Mouse (Mus musculus) telencephalon, adult 2 months (tissue): ENCODE data around the gene Cavin3.
"Not testable (repeated sequence)": the region's sequence is repeated elsewhere in the genome, so short reads cannot be mapped to it uniquely, and the experiment has no call there.

Source experiments
- DNase-seq: peaks from one replicate; pipeline ENCODE4 v3.0.0-alpha.2; 2011; ENCODE audit warnings: low read depth, low spot score

The Cavin3 gene

DNA sequence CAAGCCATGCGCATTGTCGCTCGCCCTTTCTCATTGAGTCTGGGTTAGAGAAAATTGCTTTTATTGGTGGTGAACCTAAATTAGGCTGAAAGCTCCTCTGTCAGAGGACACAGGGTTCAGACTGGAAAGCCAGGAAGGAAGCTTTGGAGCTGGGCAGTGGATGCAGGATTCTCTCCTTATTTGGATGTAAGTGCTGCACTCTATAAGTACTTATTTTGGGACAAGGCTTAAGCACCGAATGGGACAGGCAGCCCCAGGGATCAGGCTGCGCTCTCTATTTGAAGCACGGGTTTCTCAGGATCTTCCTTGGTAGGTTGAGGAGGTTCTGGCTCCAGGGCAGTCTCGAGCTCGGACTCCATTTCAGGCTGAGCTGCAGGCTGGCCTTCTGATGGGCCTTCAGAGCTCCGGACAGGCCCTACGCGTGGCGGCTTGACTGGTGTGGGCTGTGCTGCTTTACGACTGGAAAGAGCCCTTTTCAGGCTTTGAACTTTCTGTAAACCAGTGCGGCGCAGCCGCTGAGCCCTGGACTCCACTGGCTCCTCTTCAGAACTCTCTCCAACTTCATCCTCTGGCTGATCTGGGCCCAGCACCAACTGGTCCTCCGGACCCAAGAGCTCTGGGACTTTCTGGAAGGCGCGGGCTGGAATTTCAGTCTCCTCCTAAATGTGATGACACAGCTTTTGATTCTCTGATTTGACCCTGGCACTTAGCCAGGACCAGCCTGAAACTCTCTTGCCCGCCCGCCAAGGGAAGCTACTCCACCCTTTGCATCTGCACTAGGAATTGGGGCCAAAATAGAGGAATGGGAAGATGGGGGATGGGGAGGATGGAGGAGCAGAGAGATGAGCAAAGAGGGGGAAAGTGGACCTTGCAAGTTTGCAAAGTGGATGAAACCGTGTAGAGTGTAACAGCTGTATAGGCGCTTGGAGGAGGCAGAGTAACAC, 1.3 kb downstream of the Cavin3 start:
- no peak for DNase-seq

DNA sequence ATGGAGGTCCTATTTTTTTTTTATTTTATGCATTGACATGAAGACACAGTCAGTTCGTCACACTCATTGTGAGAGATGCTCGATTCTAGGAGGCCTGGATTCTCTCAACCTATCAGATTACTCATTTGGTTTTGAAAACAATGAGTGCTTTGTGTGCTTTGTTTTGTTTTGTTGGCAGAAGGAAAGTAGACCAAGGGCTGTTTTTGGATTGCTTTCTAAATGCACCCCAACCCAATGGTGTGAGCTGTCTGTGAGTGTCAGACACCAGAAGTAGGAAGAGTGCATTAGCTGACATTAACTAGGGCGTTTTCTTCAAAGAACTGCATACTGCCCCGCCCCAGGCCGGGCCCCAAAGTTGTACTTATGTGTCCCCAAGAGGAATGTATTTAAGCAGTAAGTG, 2.0 kb downstream of the Cavin3 start:
- DNase-seq = no peak

DNA sequence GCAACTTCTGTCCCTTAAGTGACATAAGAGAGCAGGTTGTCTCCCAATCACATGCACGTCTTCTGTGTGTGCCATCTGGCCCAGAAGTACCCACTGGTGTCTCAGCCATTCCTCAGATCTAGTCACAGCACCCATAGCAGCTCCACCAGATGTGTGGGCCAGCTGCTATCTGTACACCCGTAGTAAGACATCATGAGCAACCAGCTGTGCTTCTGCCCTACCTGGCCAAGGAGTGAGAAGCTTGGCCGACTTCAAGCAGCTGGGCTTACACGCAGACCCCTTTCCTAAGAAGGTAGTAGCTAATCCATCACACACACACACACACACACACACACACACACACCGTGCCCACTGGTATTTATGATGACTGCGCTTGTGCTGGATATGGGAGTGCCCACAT, 2.9 kb downstream of the Cavin3 start:
- DNase-seq = no peak

DNA sequence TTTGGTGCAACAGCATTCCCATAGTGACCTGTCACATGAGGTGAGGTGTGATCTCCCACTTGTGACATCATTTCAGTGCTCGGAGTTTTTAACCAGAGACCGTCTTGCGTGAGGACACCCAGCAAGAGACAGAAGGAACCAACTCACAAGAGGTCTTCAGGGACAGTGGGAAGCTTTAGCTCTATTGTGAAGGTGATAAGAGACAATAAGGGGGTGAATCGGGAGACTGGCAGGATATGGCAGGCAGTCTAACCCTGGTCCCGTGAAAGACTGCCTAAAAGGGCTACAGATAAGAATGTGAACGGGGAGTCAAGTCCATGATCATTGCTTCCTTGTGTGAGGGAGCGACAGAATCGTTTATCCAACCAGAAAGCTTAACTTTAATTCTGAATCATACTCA, 3.8 kb downstream of the Cavin3 start:
- no peak for DNase-seq

DNA sequence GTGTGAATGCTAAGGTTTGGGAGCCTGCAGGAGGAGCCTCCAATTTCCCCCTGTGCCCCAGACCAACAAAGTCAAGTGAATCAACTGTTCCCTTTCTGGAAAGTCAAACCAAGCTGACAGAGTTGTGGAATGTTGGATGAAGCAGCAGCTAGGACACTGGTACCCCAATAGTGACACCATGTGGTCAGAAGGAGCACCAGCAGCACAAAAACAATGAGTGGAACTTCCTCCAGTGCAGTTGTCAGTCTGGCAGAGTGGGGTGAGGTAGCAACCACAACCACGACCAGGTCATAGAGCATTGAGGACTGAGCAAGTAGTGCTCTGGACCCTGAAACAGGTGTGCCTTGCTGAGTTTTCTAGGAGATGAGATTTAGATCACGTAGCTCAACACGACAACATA, 4.3 kb downstream of the Cavin3 start:
- no peak for DNase-seq

DNA sequence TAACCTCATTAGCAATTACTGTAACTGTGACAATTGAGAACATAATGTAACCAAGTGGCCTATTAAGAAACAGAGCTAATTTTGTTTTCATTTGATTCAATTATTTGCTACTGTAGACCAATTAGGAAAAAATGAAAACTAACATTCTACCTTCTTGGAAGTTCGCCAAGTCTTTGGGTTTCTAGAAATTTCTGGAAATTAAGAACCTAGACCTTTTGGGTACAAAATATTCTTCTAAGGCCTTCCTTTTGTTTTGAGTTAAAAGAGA, 4.7 kb downstream of the Cavin3 start:
- no peak for DNase-seq

DNA sequence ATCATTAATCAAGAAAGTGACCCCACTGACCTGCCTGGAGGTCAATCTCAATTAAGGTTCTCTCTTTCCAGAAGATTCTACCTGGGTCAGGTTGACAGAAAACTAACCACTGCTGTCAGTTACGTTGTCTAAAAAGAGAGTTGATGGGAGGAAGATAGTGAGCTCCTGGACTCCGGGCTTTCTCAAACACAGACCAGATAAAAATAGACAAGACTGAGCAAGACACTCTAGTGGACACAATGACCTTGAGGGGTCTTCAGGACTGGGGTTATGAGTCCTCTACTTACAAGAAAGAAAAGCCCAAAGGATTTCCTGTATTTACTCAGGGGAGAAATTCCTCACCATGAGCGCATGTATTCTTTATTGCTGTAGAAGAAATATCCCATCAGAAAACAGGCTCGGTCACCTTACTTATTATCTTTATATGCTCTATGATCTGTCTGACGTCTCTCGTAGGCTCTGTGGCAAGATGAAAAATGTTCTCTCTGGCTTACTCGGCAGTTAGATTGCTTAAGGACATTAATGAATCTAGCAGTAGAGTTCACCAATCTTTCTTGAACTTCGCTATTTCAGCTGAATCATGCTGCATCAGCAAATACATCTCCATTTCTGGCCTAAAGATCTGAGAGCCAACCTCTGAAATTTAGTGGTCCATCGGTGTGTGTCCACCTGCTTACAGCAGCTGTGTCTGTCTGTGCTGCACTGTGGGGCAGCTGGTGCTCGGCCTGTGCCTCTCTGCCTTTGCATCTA, 5.2 kb downstream of the Cavin3 start:
- no peak for DNase-seq

DNA sequence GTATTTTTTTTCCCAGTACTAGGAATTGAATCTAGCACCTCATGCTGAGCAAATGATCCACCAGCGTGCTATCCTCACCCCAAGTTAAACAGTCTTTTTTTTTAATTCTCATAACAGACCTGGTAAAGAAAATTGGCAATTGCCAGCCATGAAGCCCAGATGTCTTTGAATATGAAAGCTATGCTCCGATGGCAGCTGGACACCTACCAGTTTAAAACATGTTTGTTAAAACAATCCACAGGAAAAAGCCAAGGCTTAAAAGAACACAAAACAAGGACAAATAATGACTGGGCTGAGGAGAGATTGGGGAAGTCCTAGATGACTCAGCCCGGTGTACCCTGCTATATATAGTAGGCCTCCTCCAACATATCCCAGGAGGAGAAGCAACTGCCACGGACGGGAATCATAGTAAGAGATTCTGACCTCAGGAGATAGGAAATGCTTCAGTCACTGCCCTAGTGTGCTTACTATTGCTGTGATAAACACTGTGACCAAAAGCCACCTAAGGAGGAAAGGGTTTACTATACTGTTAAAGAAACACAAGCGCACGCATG, 6.6 kb downstream of the Cavin3 start:
- no peak for DNase-seq

DNA sequence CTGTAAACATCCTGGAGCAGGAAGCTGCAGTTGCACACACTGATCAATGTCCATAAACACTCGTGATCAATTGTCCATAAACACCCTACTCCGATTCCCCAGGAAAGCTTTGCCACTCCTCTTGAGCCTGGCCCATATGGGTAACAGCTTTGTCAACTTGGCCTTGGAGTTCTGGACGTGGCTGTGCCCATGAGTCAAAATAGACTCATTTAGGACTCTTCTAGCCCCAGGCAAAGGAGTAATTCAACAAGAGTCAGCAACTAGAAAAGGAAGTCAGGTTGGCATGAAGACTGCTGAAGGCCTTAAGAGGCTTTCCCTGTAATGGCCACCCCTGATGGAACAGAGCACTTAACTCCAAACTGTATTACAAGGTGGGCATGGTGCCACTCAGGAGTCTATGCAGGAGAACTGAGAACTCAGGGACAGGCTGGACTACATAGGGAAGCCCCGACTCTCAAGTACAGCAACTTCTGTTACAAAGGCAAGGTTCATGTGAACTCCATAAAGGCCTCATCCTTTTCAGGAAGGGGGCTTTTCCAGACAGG, 7.3 kb downstream of the Cavin3 start:
- no peak for DNase-seq

DNA sequence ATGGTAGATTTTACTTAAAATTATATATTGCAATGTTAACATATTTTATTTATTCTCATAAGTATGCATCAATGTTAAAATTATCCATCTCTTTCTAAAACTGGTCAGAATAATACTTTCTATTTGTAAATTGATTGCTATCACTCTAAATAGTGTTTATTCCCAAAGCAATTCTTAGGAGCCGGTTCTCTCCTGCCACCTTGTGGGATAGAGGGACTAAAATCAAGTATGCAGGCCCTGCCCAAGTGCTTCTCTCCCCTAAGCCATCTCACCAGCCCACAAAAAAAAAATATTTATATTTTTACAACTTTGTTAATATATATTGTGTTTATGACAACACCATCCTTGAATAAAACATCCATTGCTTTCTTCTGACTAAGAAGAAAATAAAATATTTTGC, 9.5 kb downstream of the Cavin3 start:
- DNase-seq = no peak

DNA sequence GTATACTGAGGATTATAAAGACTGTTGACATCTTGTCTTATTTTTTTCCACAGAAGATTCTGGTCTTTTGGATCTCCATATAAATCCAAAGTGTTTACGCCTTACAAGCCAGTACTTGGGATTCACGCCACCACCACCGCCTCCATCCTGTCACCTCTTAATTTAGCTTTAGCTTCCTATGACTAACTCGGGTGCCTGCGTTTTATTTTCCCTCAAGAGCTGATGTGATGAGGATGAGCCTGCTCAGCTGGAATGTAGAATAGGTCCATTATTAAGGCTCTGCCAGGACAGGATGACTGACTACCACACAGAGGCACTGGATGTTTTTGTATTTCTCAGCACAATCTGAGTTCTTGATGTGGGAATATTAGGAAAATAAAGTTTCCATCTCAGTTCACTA, 16.6 kb downstream of the Cavin3 start:
- peak; percentile 93 for DNase-seq

DNA sequence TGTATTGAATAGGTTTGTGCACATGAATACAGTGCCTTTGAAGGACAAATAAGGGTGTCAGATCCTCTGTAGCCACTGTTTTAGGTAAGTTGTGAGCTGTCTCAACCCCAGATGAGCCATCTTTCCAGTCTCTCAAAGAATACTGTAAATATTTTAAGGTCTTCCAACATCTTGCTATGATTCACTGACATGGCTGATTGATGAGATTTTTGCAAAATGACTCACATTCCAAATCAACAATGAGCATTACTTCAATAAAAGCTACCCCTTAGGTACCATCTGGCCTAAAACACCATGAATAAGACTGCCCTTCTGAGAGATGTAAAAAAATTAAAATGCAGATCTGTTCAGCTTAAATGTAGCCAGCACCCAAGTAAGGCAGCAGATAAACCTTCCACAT, 23.6 kb downstream of the Cavin3 start:
- no peak for DNase-seq

DNA sequence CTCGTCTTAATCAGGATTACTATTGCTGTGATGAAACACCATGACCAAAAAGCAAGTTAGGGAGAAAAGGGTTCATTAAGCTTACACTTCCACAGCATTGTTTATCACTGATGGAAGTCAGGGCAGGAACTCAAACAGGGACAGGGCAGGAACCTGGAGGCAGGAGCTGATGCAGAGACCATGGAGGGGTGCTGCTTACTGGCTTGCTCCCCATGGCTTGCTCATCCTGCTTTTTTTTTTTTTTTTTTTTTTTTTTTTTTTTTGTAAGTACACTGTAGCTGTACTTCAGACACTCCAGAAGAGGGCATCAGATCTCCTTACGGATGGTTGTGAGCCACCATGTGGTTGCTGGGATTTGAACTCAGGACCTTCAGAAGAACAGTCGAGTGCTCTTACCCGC, 28.8 kb downstream of the Cavin3 start:
- not testable (repeated sequence) for DNase-seq

DNA sequence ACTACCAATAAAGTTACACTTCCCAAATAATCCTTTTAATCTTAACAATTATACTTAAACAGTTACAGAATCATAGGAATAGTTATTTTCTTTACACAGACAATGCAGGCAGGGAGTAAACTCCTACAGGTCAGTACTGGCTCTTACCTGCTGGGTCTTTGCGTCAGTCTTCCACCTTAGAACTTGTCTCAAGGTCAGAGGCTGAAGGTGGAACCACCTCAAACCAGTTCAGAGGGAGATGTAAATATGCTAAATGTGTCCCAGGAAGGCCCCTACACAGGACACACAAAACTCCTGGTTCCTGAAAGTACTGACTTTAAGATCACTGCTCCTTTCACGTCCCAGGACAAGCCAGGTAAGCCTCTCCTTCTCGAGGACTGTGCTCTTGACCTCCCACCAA, 37.0 kb downstream of the Cavin3 start:
- no peak for DNase-seq

DNA sequence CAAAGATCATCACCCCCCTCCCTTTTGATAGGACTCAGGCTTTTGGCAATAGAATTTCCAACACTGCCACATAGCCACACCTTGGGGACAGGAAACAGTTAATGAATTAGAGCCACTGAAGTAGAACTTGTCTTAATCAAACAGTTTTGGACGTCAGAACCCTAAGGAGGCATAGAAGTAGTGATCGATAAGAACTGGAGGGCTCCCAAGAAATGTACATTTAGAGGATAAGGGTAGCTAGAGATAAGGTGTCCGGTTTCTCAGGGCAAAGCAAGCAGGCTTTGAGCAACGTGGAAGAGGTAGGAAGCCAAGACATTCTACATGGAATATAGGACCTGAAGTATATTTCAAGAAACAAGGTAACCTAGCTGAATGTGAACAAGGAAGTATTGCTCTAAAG, 40.7 kb downstream of the Cavin3 start:
- DNase-seq = no peak

DNA sequence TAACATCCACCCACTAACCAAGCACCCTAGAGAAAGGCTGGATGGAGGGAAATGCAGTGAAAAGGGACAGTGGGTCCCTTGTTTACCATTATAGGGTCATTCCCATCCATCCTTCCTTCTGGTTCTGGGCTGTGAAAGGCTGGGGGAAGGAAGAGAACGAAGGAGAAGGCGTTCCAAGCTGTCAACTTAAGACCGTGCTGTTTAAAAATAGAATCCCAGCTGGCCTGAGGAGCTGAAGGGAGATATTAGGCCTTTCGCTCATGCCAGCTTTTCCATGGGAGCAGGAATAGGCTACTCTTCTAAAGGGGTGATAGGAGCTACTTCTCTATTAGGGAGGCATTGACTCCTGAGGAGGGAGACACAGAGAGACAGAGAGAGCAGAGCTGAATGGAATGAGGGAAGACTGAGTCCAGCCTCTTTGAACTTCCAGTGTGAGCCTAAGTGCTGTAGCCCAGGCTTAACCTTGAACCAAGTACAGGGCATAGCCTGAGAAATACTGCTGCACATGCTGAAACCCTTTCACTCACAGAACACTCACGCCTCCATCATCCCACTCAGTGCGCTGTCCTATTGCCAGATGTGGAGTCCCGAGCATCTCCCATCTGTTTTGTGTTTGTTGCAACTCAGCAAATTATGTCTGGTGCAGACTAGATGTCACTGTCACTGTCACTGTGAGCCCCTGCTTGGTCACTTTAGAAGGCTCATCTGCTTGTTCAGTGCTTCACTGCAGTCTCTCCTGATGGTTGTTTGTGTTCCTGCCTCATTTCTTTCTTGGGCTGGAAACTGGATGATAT, 43.9 kb downstream of the Cavin3 start:
- peak; percentile 80 for DNase-seq

DNA sequence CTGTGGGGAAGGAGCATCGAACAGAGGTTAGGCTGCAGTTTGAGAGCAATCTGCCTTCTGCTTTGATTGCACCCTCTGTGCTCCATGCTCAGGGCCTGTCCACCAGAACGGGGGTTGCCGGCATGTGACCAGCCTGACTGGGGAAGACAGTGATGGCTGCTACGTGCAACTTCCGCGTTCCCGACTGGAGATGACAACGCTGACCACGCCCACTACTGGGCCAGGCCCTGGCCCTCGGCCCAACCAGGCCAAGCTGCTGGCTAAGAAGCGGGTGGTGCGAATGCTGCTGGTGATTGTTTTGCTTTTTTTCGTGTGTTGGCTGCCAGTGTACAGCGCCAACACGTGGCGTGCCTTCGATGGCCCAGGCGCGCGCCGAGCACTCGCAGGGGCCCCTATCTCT, 47.3 kb downstream of the Cavin3 start:
- DNase-seq = no peak

DNA sequence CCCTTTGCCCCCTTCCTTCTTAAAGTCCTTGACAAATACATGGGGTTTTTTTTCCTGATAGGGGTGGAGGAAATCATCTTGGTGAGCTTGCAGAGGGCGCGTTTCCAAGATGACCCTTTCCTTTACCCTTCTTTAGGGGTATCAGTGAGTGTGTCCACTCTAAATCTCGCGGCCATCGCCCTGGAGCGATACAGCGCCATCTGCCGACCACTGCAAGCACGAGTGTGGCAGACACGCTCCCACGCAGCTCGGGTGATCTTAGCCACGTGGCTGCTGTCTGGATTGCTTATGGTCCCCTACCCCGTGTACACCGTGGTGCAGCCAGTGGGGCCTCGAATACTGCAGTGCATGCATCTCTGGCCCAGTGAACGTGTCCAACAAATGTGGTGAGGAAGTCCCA, 48.2 kb downstream of the Cavin3 start:
- no peak for DNase-seq

DNA sequence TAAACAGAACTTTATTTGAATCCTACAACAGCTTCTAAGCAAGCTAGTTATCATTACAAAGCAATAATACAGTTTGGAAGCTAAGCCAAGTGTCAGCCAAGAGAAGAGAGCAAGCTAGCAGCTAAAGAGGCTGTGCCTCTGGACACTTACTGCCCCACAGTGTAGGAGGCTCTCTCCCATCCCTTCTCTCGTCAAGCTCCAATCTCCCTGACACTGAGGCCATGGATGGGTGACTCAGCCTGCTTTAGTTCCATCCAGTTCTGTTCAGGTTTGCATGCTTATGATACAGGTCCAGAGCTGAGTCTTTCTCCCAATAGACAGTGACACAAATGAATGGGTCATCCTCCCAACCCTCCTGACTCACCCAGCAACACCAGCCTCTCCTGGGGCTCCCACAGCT, 50.0 kb downstream of the Cavin3 start:
- no peak for DNase-seq
